Comparison of ENCODE assay signal across 13 mouse cellular contexts in genomic region chr1:84177033-84177432, GRCm38 (mm10).
A peak's percentile ranks its signal among the peaks of the same experiment; 100 is the strongest.
DNase-seq lines count a peak whose midpoint lies in the region; ATAC-seq and TF ChIP-seq lines count a peak whose summit lies in the region.
"Had no signal": no experiment of that assay in that cellular context is flagged by ENCODE, and none has a peak within 500 bp of the region (broad histone marks: within the 10 kb centered on the region; RNA-seq: fewer than 3 reads in every experiment).

No protein-coding gene starts in this region.

- H3K36me3 ChIP-seq in forebrain, postnatal 0 days (ENCODE audit: insufficient read depth): no peaks in the 10 kb centered on the region
- H3K36me3 ChIP-seq in midbrain, embryonic 13.5 days: no peaks in the 10 kb centered on the region
- H3K36me3 ChIP-seq: embryonic facial prominence, embryonic 12.5 days had no signal

- DNase-seq in frontal cortex, postnatal 10 days (ENCODE audit: low spot score in 2 of 2): no peak
- DNase-seq in brain, embryonic 14.5 days (ENCODE audit: low read depth): peak; percentile 90
- DNase-seq in forebrain, postnatal 0 days: peak; percentile 13
- DNase-seq in urinary bladder, adult 2 months (ENCODE audit: low spot score): no peak
- DNase-seq in heart, postnatal 36 days: no peak
- DNase-seq in lung, postnatal 36 days: no peak
- DNase-seq: adrenal gland, adult 8-10 months; gastrocnemius, postnatal 10 days; kidney, adult 8-10 months; layer of hippocampus, postnatal 36 days had no signal

- H3K27me3 ChIP-seq in forebrain, postnatal 0 days (ENCODE audit: insufficient read depth, low read length): no peaks in the 10 kb centered on the region
- no peaks in the 10 kb centered on the region for H3K27me3 ChIP-seq in midbrain, embryonic 13.5 days
- H3K27me3 ChIP-seq: embryonic facial prominence, embryonic 12.5 days had no signal

- 0 out of 2 replicates have a peak overlapping the region, but pooled peaks have one; percentile 50 for H3K27ac ChIP-seq in forebrain, postnatal 0 days (ENCODE audit: low read depth, low read length)
- H3K27ac ChIP-seq in midbrain, embryonic 13.5 days: peak overlapping the region; percentile 89
- H3K27ac ChIP-seq: embryonic facial prominence, embryonic 12.5 days had no signal

- ATAC-seq in frontal cortex, adult (ENCODE audit: low TSS enrichment): peak; percentile 35
- ATAC-seq in forebrain, postnatal 0 days: peak; percentile 85
- peak; percentile 94 for ATAC-seq in midbrain, embryonic 13.5 days

- WGBS in forebrain, postnatal 0 days: 6% methylated on average over 2 of the region's 2 CpGs
- WGBS in midbrain, embryonic 13.5 days: 3% methylated on average over 2 of the region's 2 CpGs

- no peaks in the 10 kb centered on the region for H3K9me3 ChIP-seq in forebrain, postnatal 0 days (ENCODE audit: low read length)
- H3K9me3 ChIP-seq in midbrain, embryonic 13.5 days: 0 out of 2 replicates have a peak, but pooled peaks cover 3% of the 10 kb centered on the region
- H3K9me3 ChIP-seq: embryonic facial prominence, embryonic 12.5 days had no signal

- H3K4me2 ChIP-seq in forebrain, postnatal 0 days (ENCODE audit: low read depth): no peak overlapping the region
- H3K4me2 ChIP-seq in midbrain, embryonic 13.5 days (replicated peaks): 0 out of 2 replicates have a peak overlapping the region, but pooled peaks have one; percentile 3
- H3K4me2 ChIP-seq: embryonic facial prominence, embryonic 12.5 days had no signal

- no peak overlapping the region for H3K4me3 ChIP-seq in forebrain, postnatal 0 days (ENCODE audit: low read depth, low read length)
- no peak overlapping the region for H3K4me3 ChIP-seq in midbrain, embryonic 13.5 days (replicated peaks)
- H3K4me3 ChIP-seq: embryonic facial prominence, embryonic 12.5 days had no signal

- intact Hi-C loops in heart, postnatal 36 days (cut with DNase I): no loop called here

- TF ChIP-seq CTCF in brain, embryonic 14.5 days (IDR thresholded peaks at IDR 0.05; ENCODE audit: borderline replicate concordance, extremely low read depth, insufficient read depth, insufficient read length): no peak
- no peak for TF ChIP-seq CTCF in forebrain, postnatal 0 days (IDR thresholded peaks at IDR 0.05; ENCODE audit: low read depth)

- H3K9ac ChIP-seq in forebrain, postnatal 0 days: no peak overlapping the region
- H3K9ac ChIP-seq in midbrain, embryonic 13.5 days (replicated peaks): peak overlapping the region; percentile 28; the same call in 1 of the 2 replicates
- H3K9ac ChIP-seq: embryonic facial prominence, embryonic 12.5 days had no signal

- TF ChIP-seq POLR2A in brain, embryonic 14.5 days (IDR thresholded peaks at IDR 0.05; ENCODE audit: borderline replicate concordance, extremely low read depth, insufficient read depth, insufficient read length, poor library complexity, severe bottlenecking): no peak

- peaks cover 14% of the 10 kb centered on the region for H3K4me1 ChIP-seq in forebrain, postnatal 0 days (ENCODE audit: insufficient read depth)
- H3K4me1 ChIP-seq in midbrain, embryonic 13.5 days (replicated peaks): peaks cover 29% of the 10 kb centered on the region

Comparison
In these comparisons a context has a peak if more than half of its experiments do, and no peak if none do; other contexts are left out.
1. ATAC-seq: peak in every context shown above with its lines; median percentile 94 in midbrain, embryonic 13.5 days; 85 in forebrain, postnatal 0 days; 35 in frontal cortex, adult.
2. DNase-seq: peak in brain, embryonic 14.5 days (single experiment) and forebrain, postnatal 0 days (single experiment); none in frontal cortex, postnatal 10 days (0 of 2), urinary bladder, adult 2 months (single experiment), heart, postnatal 36 days (0 of 2) and lung, postnatal 36 days (single experiment).